Mouse (Mus musculus) spleen, adult 2 months (tissue): Measurements from ENCODE around the gene Sobp. TPM values are rescaled to one million over a fixed set of nuclear protein-coding genes. Genes with fewer than 3 reads are reported as not detected.

Source experiments
- DNase-seq, 2 experiments: peaks; one replicate each; pipeline versions ENCODE4 v3.0.0 to v3.0.0-alpha.2; 2012 to 2021; ENCODE audit warnings: low spot score in 2 of 2, low read depth in 1 of 2
- H3K27ac ChIP-seq: fragments of 200-500 bp; 2 replicates; pipeline ENCODE4 v1.5.1; 2012; ENCODE audit warnings: low read length, inconsistent platforms; ENCODE audit not compliant: insufficient read depth
- H3K27me3 ChIP-seq: fragments of 200-500 bp; 2 replicates; pipeline ENCODE4 v1.6.1; 2012; ENCODE audit warnings: mild to moderate bottlenecking, moderate library complexity, low read length, inconsistent platforms; ENCODE audit not compliant: control insufficient read depth, insufficient read depth
- H3K36me3 ChIP-seq: fragments of 200-500 bp; 2 replicates; pipeline ENCODE4 v1.6.1; 2012; ENCODE audit warnings: mild to moderate bottlenecking, low read length, inconsistent platforms; ENCODE audit not compliant: control insufficient read depth, insufficient read depth
- H3K4me1 ChIP-seq: fragments of 200-500 bp; 2 replicates; pipeline ENCODE4 v1.6.1; 2011; ENCODE audit warnings: inconsistent platforms; ENCODE audit not compliant: control insufficient read depth, insufficient read depth, insufficient read length
- H3K4me3 ChIP-seq: fragments of 200-500 bp; 2 replicates; pipeline ENCODE4 v1.5.1; 2011; ENCODE audit warnings: mild to moderate bottlenecking, inconsistent platforms; ENCODE audit not compliant: insufficient read depth, insufficient read length; ENCODE audit errors: extremely low read depth
- CTCF ChIP-seq: fragments of 200-500 bp; IDR thresholded peaks from 2 replicates; pipeline ENCODE4 v1.5.1; 2011; ENCODE audit warnings: mild to moderate bottlenecking, inconsistent platforms; ENCODE audit not compliant: insufficient read depth, insufficient read length, insufficient replicate concordance; ENCODE audit errors: extremely low read depth
- POLR2A ChIP-seq: fragments of 200-500 bp; IDR thresholded peaks from 2 replicates; pipeline ENCODE4 v1.6.1; 2011; ENCODE audit warnings: low read depth, low read length, inconsistent platforms
- WGBS: fragments of 180-500 bp; shearing (Covaris S2); methylation state at CpG from one replicate; pipeline ENCODE4 v1.1.7; 2018; 5-methylcytosine and 5-hydroxymethylcytosine counted together
- polyA plus RNA-seq: library from polyadenylated mRNA; depleted of rRNA; stranded (reverse); fragments of >200 nt; gene quantifications from 2 replicates; pipeline ENCODE4 v1.2.3, GENCODE M21; 2012

Gene Sobp
- polyA plus RNA-seq, 1 experiment, result 0.02 TPM

DNA sequence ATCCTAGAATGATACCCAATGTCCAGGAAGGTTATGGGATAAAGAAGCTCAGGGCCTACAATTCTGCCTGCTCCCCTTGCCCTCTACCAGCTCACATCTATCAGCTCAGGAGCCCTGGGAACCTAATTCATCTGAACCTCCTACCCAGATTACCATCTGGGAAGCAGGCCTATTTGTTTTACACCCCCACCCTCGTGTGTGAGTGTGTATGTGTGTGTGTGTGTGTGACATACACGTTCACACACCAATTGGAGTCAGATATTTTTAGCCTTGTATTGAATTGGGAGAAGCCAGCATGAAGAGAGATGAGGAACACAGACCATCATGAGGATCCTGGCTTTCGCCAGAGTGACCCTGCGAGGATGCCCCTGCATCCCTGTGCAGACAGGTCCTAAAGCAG is 77.7 kb downstream of the Sobp start:
- Histone ChIP-seq H3K27ac (no peak overlapping the region), H3K27me3 (no peaks in the 10 kb centered on the region), H3K4me3 (no peak overlapping the region), H3K4me1 (no peaks in the 10 kb centered on the region), H3K36me3 (no peaks in the 10 kb centered on the region)
- no peak for TF ChIP-seq POLR2A
- no peak for TF ChIP-seq CTCF
- no peak for DNase-seq
- 67% methylated on average over 4 of the region's 4 CpGs for WGBS

GRCm38 (mm10) chr10:43094537-43094936 is 79.8 kb downstream of the Sobp start:
- Histone ChIP-seq H3K4me3 (no peak overlapping the region), H3K4me1 (no peaks in the 10 kb centered on the region), H3K27me3 (no peaks in the 10 kb centered on the region), H3K36me3 (no peaks in the 10 kb centered on the region), H3K27ac (no peak overlapping the region)
- no peak for DNase-seq
- 84% methylated on average over 5 of the region's 5 CpGs for WGBS
- TF ChIP-seq CTCF (no peak), POLR2A (no peak)

DNA sequence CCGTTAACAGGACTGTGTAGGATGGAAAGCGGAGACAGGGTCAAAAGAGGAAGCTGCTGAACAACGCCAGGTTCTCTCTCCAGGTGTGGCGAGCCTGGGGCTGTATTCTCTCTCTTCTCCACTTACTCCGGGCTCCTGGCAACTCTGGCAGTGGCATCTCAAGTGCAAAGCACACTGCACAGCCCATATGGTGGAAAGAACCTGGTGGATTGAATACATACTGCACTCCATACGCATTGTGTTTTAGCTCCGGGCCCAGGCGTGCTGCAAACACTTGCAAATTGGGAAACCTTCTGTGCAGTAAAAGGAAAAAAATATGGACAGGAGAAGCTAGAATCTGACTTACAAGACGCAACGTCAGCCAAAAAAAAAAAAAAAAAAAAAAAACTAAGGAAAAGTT is 80.9 kb downstream of the Sobp start:
- DNase-seq, result no peak
- 67% methylated on average over 10 of the region's 10 CpGs for WGBS
- Histone ChIP-seq H3K36me3 (no peaks in the 10 kb centered on the region), H3K4me1 (no peaks in the 10 kb centered on the region), H3K27me3 (no peaks in the 10 kb centered on the region), H3K4me3 (no peak overlapping the region), H3K27ac (no peak overlapping the region)
- TF ChIP-seq CTCF, result no peak
- TF ChIP-seq POLR2A, result no peak

GRCm38 (mm10) chr10:43090040-43090439 is 84.3 kb downstream of the Sobp start:
- Histone ChIP-seq H3K27ac (no peak overlapping the region), H3K4me1 (no peaks in the 10 kb centered on the region), H3K36me3 (no peaks in the 10 kb centered on the region), H3K27me3 (no peaks in the 10 kb centered on the region), H3K4me3 (no peak overlapping the region)
- no peak for DNase-seq
- 82% methylated on average over 3 of the region's 3 CpGs for WGBS
- TF ChIP-seq POLR2A, result no peak
- no peak for TF ChIP-seq CTCF

- Histone ChIP-seq H3K4me1 (no peaks in the 10 kb centered on the region), H3K4me3 (no peak overlapping the region), H3K36me3 (no peaks in the 10 kb centered on the region), H3K27me3 (no peaks in the 10 kb centered on the region), H3K27ac (no peak overlapping the region)
- no peak for DNase-seq
- 73% methylated on average over 2 of the region's 2 CpGs for WGBS
- TF ChIP-seq CTCF, result no peak
- no peak for TF ChIP-seq POLR2A
Observed at GRCm38 (mm10) chr10:43087421-43087820, 86.9 kb downstream of the Sobp start.

DNA sequence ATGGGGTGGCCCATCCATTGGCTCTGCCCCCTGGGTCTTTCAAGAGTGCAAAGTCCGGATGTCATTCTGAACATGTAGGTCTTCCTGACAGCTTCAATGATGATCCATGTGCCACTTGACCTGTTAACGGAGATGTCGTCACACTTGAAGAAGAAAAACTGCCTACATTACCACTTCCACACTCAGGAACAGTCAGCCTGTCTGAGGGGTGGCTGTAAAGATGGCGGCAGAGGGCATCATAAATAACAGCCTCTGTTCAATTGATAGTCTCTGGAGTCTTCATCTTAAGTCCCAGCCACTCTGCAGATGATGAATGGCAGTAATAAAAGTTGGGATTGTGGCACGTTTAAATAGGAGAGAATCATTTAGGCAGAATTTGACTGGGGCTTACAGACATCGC is 87.4 kb downstream of the Sobp start:
- Histone ChIP-seq H3K4me1 (no peaks in the 10 kb centered on the region), H3K36me3 (no peaks in the 10 kb centered on the region), H3K4me3 (no peak overlapping the region), H3K27ac (no peak overlapping the region), H3K27me3 (no peaks in the 10 kb centered on the region)
- TF ChIP-seq POLR2A (no peak), CTCF (no peak)
- no peak for DNase-seq
- WGBS, result 87% methylated on average over 6 of the region's 6 CpGs

GRCm38 (mm10) chr10:43084087-43084366 is 90.3 kb downstream of the Sobp start:
- Histone ChIP-seq H3K36me3 (no peaks in the 10 kb centered on the region), H3K27me3 (no peaks in the 10 kb centered on the region), H3K4me3 (no peak overlapping the region), H3K27ac (no peak overlapping the region), H3K4me1 (no peaks in the 10 kb centered on the region)
- DNase-seq, result no peak
- WGBS, result 76% methylated on average over 6 of the region's 6 CpGs
- TF ChIP-seq CTCF (no peak), POLR2A (no peak)
